In the genomic region with DNA sequence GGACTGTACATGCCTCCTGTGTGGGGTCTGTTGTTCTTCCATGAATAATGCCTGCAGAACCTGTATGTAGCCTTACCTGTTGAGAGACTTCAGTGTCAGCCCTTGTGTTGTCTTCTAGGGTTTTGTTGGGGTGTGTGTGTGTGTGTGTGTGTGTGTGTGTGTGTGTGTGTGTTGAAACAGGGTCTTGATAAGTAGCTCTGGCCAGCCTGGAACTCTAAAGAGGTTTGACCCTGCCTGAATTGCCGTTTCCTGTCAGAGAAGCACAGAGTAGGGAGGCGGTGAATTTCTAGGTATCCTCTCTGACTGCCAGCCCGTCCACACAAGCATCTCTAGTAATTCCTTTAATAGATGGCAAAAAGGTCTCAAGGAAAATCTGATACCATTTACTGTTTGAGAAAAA, we compare ENCODE assay signal across 11 mouse cellular contexts. TPM values are rescaled to one million over a fixed set of nuclear protein-coding genes. Genes with fewer than 3 reads are reported as not detected.
DNase-seq lines count a peak whose midpoint lies in the region; ATAC-seq and TF ChIP-seq lines count a peak whose summit lies in the region.
"Had no signal": no experiment of that assay in that cellular context is flagged by ENCODE, and none has a peak within 500 bp of the region (broad histone marks: within the 10 kb centered on the region; RNA-seq: fewer than 3 reads in every experiment).

No protein-coding gene starts in this region.

- H3K79me2 ChIP-seq in heart, adult 2 months (replicated peaks; ENCODE audit: control insufficient read depth, insufficient read depth, low read length) = peaks cover 6% of the 10 kb centered on the region

- H3K9ac ChIP-seq in heart, adult 2 months (ENCODE audit: low read depth, low read length) = no peak overlapping the region
- H3K9ac ChIP-seq in lung, embryonic 14.5 days = no peak overlapping the region
- no peak overlapping the region for H3K9ac ChIP-seq in hindbrain, embryonic 15.5 days
- no peak overlapping the region for H3K9ac ChIP-seq in midbrain, embryonic 14.5 days (replicated peaks; ENCODE audit: low read length)

- peaks cover 3% of the 10 kb centered on the region; the same call in 1 of the 2 replicates for H3K4me1 ChIP-seq in heart, adult 2 months (ENCODE audit: control insufficient read depth, insufficient read depth, low read length)
- H3K4me1 ChIP-seq in lung, embryonic 14.5 days (ENCODE audit: insufficient read depth) = peaks cover 10% of the 10 kb centered on the region
- H3K4me1 ChIP-seq in lung, adult 2 months (ENCODE audit: control insufficient read depth, insufficient read depth, low read length) = peaks cover 6% of the 10 kb centered on the region
- H3K4me1 ChIP-seq in hindbrain, embryonic 15.5 days (replicated peaks) = peaks cover 17% of the 10 kb centered on the region
- H3K4me1 ChIP-seq in midbrain, embryonic 14.5 days (ENCODE audit: control insufficient read depth, insufficient read depth, low read length) = peaks cover 10% of the 10 kb centered on the region

- intact Hi-C loops in heart, adult 2 months (cut with DNase I) = loop anchor here (10.0 kb wide), 1 partner anchor 215 kb away; no protein-coding TSS in a partner anchor

- TF ChIP-seq CTCF in heart, adult 2 months (IDR thresholded peaks at IDR 0.05) = no peak
- TF ChIP-seq CTCF in lung, embryonic 14.5 days (IDR thresholded peaks at IDR 0.05; ENCODE audit: low read depth) = no peak
- TF ChIP-seq CTCF in lung, adult 2 months (IDR thresholded peaks at IDR 0.05; ENCODE audit: insufficient read depth, low read length) = no peak

- H3K27ac ChIP-seq in heart, adult 2 months = no peak overlapping the region
- H3K27ac ChIP-seq in lung, embryonic 14.5 days (ENCODE audit: low read depth) = no peak overlapping the region
- H3K27ac ChIP-seq in hindbrain, embryonic 15.5 days (replicated peaks) = no peak overlapping the region
- H3K27ac ChIP-seq in midbrain, embryonic 14.5 days (replicated peaks; ENCODE audit: low read depth, low read length) = no peak overlapping the region

- no peak for TF ChIP-seq EP300 in heart, adult 2 months (IDR thresholded peaks at IDR 0.05; ENCODE audit: insufficient read depth, low read depth, low read length)

- WGBS in heart, adult 2 months = 33% methylated on average over 3 of the region's 3 CpGs
- 51% methylated on average over 3 of the region's 3 CpGs for WGBS in lung, embryonic 14.5 days
- WGBS in lung, adult 2 months = 36% methylated on average over 3 of the region's 3 CpGs
- 89% methylated on average over 3 of the region's 3 CpGs for WGBS in hindbrain, embryonic 15.5 days
- WGBS in midbrain, embryonic 14.5 days = 85% methylated on average over 3 of the region's 3 CpGs

- no peak for ATAC-seq in lung, embryonic 14.5 days (ENCODE audit: insufficient read depth)
- no peak for ATAC-seq in hindbrain, embryonic 15.5 days (ENCODE audit: low FRiP score, low read depth)
- ATAC-seq in midbrain, embryonic 14.5 days (ENCODE audit: low FRiP score, low TSS enrichment) = no peak

- no peaks in the 10 kb centered on the region for H3K27me3 ChIP-seq in heart, adult 2 months (ENCODE audit: control insufficient read depth, insufficient read depth, low read length)
- no peaks in the 10 kb centered on the region for H3K27me3 ChIP-seq in lung, embryonic 14.5 days (ENCODE audit: insufficient read depth, low read length)
- no peaks in the 10 kb centered on the region for H3K27me3 ChIP-seq in hindbrain, embryonic 15.5 days
- no peaks in the 10 kb centered on the region for H3K27me3 ChIP-seq in midbrain, embryonic 14.5 days (ENCODE audit: control insufficient read depth, insufficient read depth, low read length)

- H3K36me3 ChIP-seq in heart, adult 2 months (ENCODE audit: control insufficient read depth, insufficient read depth, low read length) = no peaks in the 10 kb centered on the region
- H3K36me3 ChIP-seq in lung, embryonic 14.5 days (ENCODE audit: insufficient read depth) = peaks cover 29% of the 10 kb centered on the region
- peaks cover 17% of the 10 kb centered on the region for H3K36me3 ChIP-seq in hindbrain, embryonic 15.5 days
- peaks cover 26% of the 10 kb centered on the region for H3K36me3 ChIP-seq in midbrain, embryonic 14.5 days (ENCODE audit: control insufficient read depth, insufficient read depth, low read length)

- H3K4me2 ChIP-seq in lung, embryonic 14.5 days = peak overlapping the region; percentile 84
- H3K4me2 ChIP-seq in hindbrain, embryonic 15.5 days = peak overlapping the region; percentile 82
- peak overlapping the region; percentile 67 for H3K4me2 ChIP-seq in midbrain, embryonic 14.5 days (ENCODE audit: low read length)

- DNase-seq in heart, adult 11 months = peak; percentile 86
- DNase-seq in heart, adult 2 months = no peak
- DNase-seq in lung, embryonic 14.5 days = no peak
- no peak for DNase-seq in lung, adult 2 months
- DNase-seq in midbrain, embryonic 14.5 days = no peak
- no peak for DNase-seq in ovary, postnatal 10 days (ENCODE audit: low spot score)
- no peak for DNase-seq in thymus, postnatal 36 days
- DNase-seq: gastrocnemius, adult 2 months; kidney, postnatal 4 days; lung, postnatal 36 days had no signal

- TF ChIP-seq POLR2A in heart, adult 2 months (IDR thresholded peaks at IDR 0.05; ENCODE audit: insufficient read depth, low read depth, low read length) = no peak
- TF ChIP-seq POLR2A in lung, adult 2 months (IDR thresholded peaks at IDR 0.05; ENCODE audit: borderline replicate concordance, extremely low read depth, low read depth, low read length) = no peak

- H3K4me3 ChIP-seq in heart, adult 2 months = no peak overlapping the region
- H3K4me3 ChIP-seq in lung, embryonic 14.5 days (ENCODE audit: low read depth, low read length) = no peak overlapping the region
- H3K4me3 ChIP-seq in lung, adult 2 months (replicated peaks; ENCODE audit: extremely low read depth, low read depth, low read length) = no peak overlapping the region
- H3K4me3 ChIP-seq in hindbrain, embryonic 15.5 days = 0 out of 2 replicates have a peak overlapping the region, but pooled peaks have one; percentile 95
- H3K4me3 ChIP-seq in midbrain, embryonic 14.5 days (replicated peaks; ENCODE audit: low read depth, low read length) = no peak overlapping the region

- no peaks in the 10 kb centered on the region for H3K9me3 ChIP-seq in lung, embryonic 14.5 days (ENCODE audit: low read depth, low read length)
- no peaks in the 10 kb centered on the region for H3K9me3 ChIP-seq in hindbrain, embryonic 15.5 days
- H3K9me3 ChIP-seq in midbrain, embryonic 14.5 days (ENCODE audit: control insufficient read depth, low read length) = no peaks in the 10 kb centered on the region

RNA-seq across cellular contexts. Expression of gene Ing1, which starts 4.1 kb away (rescaled TPM):
- total RNA-seq in heart, adult 2 months (2021) = 10 to 100 TPM; 19.9 to 26.9 TPM
- polyA plus RNA-seq in heart, adult 2 months (2012; rRNA removed) = 9.6 and 13.1 TPM in 2 replicates
- 39.5 and 47.7 TPM in 2 replicates for polyA plus RNA-seq in lung, embryonic 14.5 days (2014; fragmentation: Nextera tagmentation; extraction: Ambion mirVana)
- 18.5 and 21.5 TPM in 2 replicates for polyA plus RNA-seq in lung, adult 2 months (2012; rRNA removed)
- 45.7 TPM in 2 replicates for polyA plus RNA-seq in hindbrain, embryonic 15.5 days (2015; fragmentation: Nextera tagmentation; extraction: Ambion mirVana)
- polyA plus RNA-seq in midbrain, embryonic 14.5 days (2014; fragmentation: Nextera tagmentation; extraction: Ambion mirVana) = 44.2 and 44.7 TPM in 2 replicates

RNA-seq across cellular contexts. Expression of gene Cars2, which starts 8.9 kb away (rescaled TPM):
- 10 to 100 TPM; 46.5 to 47.7 TPM for total RNA-seq in heart, adult 2 months (2021)
- polyA plus RNA-seq in heart, adult 2 months (2012; rRNA removed) = 49.8 and 66.0 TPM in 2 replicates
- 22.9 and 25.3 TPM in 2 replicates for polyA plus RNA-seq in lung, embryonic 14.5 days (2014; fragmentation: Nextera tagmentation; extraction: Ambion mirVana)
- 38.8 and 48.4 TPM in 2 replicates for polyA plus RNA-seq in lung, adult 2 months (2012; rRNA removed)
- polyA plus RNA-seq in hindbrain, embryonic 15.5 days (2015; fragmentation: Nextera tagmentation; extraction: Ambion mirVana) = 23.2 and 25.2 TPM in 2 replicates
- 22.8 and 25.5 TPM in 2 replicates for polyA plus RNA-seq in midbrain, embryonic 14.5 days (2014; fragmentation: Nextera tagmentation; extraction: Ambion mirVana)
